ENCODE assay signal across 30 mouse cellular contexts in genomic region chr6:147947997-147948396, GRCm38 (mm10).
A peak's percentile ranks its signal among the peaks of the same experiment; 100 is the strongest.
DNase-seq lines count a peak whose midpoint lies in the region; ATAC-seq lines count a peak whose summit lies in the region.
"Had no signal": no experiment of that assay in that cellular context is flagged by ENCODE, and none has a peak within 500 bp of the region (broad histone marks: within the 10 kb centered on the region; RNA-seq: fewer than 3 reads in every experiment).

No protein-coding gene starts in this region.

- no peak overlapping the region for H3K4me2 ChIP-seq in limb, embryonic 12.5 days
- H3K4me2 ChIP-seq: embryonic facial prominence, embryonic 13.5 days; heart, embryonic 12.5 days; intestine, embryonic 15.5 days; liver, embryonic 15.5 days; lung, embryonic 15.5 days; midbrain, embryonic 15.5 days had no signal

- H3K36me3 ChIP-seq in limb, embryonic 12.5 days = no peaks in the 10 kb centered on the region
- H3K36me3 ChIP-seq in limb, embryonic 10.5 days = no peaks in the 10 kb centered on the region
- H3K36me3 ChIP-seq: embryonic facial prominence, embryonic 13.5 days; heart, embryonic 12.5 days; hindbrain, embryonic 10.5 days; intestine, embryonic 15.5 days; liver, embryonic 15.5 days; lung, embryonic 15.5 days; midbrain, embryonic 15.5 days had no signal

- no peaks in the 10 kb centered on the region for H3K9me3 ChIP-seq in limb, embryonic 12.5 days
- no peaks in the 10 kb centered on the region for H3K9me3 ChIP-seq in limb, embryonic 10.5 days (replicated peaks)
- H3K9me3 ChIP-seq: embryonic facial prominence, embryonic 13.5 days; heart, embryonic 12.5 days; hindbrain, embryonic 10.5 days; intestine, embryonic 15.5 days; liver, embryonic 15.5 days; lung, embryonic 15.5 days; midbrain, embryonic 15.5 days had no signal

- H3K27me3 ChIP-seq in limb, embryonic 12.5 days = no peaks in the 10 kb centered on the region
- H3K27me3 ChIP-seq in limb, embryonic 10.5 days (ENCODE audit: low read depth, poor library complexity, severe bottlenecking) = no peaks in the 10 kb centered on the region
- H3K27me3 ChIP-seq: embryonic facial prominence, embryonic 13.5 days; heart, embryonic 12.5 days; intestine, embryonic 15.5 days; liver, embryonic 15.5 days; lung, embryonic 15.5 days; midbrain, embryonic 15.5 days had no signal

- H3K9ac ChIP-seq in limb, embryonic 12.5 days (replicated peaks) = no peak overlapping the region
- H3K9ac ChIP-seq: embryonic facial prominence, embryonic 13.5 days; heart, embryonic 12.5 days; intestine, embryonic 15.5 days; liver, embryonic 15.5 days; lung, embryonic 15.5 days; midbrain, embryonic 15.5 days had no signal

- no peak overlapping the region for H3K4me3 ChIP-seq in limb, embryonic 12.5 days (replicated peaks)
- H3K4me3 ChIP-seq in limb, embryonic 10.5 days = no peak overlapping the region
- H3K4me3 ChIP-seq: embryonic facial prominence, embryonic 13.5 days; erythroblast, embryonic 14.5 days; heart, embryonic 12.5 days; hindbrain, embryonic 10.5 days; intestine, embryonic 15.5 days; liver, embryonic 15.5 days; lung, embryonic 15.5 days; midbrain, embryonic 15.5 days; myocyte had no signal

- peak; percentile 38 to 47 for DNase-seq in cerebellum, postnatal 14 days
- DNase-seq in cerebellum, adult 11-12 months = no peak
- no peak for DNase-seq in limb, embryonic 10.5 days (ENCODE audit: low spot score)
- DNase-seq in layer of hippocampus, adult 18-20 months (ENCODE audit: low spot score in 2 of 2) = peak; percentile 45 to 66
- peak; percentile 35 to 50 for DNase-seq in layer of hippocampus, postnatal 36 days
- DNase-seq in natural killer cell, adult 2 months (ENCODE audit: low spot score in 2 of 2) = no peak
- no peak for DNase-seq in lung, postnatal 14 days
- DNase-seq: adrenal gland, postnatal 14 days; cerebellum, adult 11 months; cerebellum, postnatal 25 days; embryo, embryonic 11 days; gastrocnemius, postnatal 10 days; heart, adult 18-20 months; heart, postnatal 10 days; kidney, adult 9 months; kidney, postnatal 14 days; liver; lung, postnatal 4 days had no signal

- peaks cover 5% of the 10 kb centered on the region for H3K4me1 ChIP-seq in limb, embryonic 12.5 days (replicated peaks)
- peaks cover 3% of the 10 kb centered on the region; the same call in 1 of the 2 replicates for H3K4me1 ChIP-seq in limb, embryonic 10.5 days
- H3K4me1 ChIP-seq: heart, embryonic 12.5 days; hindbrain, embryonic 10.5 days; intestine, embryonic 15.5 days; liver, embryonic 15.5 days; midbrain, embryonic 15.5 days had no signal

- 0 out of 2 replicates have a peak overlapping the region, but pooled peaks have one; percentile 24 for H3K27ac ChIP-seq in limb, embryonic 12.5 days
- H3K27ac ChIP-seq in limb, embryonic 10.5 days = no peak overlapping the region
- H3K27ac ChIP-seq: embryonic facial prominence, embryonic 13.5 days; hindbrain, embryonic 10.5 days; intestine, embryonic 15.5 days; liver, embryonic 15.5 days; lung, embryonic 15.5 days; midbrain, embryonic 15.5 days; stomach, postnatal 0 days had no signal

- no peak for ATAC-seq in limb, embryonic 12.5 days (ENCODE audit: insufficient number of reproducible peaks, insufficient read depth, low FRiP score, low TSS enrichment, low read depth)
- ATAC-seq: hindbrain, embryonic 16.5 days; intestine, embryonic 15.5 days; midbrain, embryonic 15.5 days had no signal

- WGBS in limb, embryonic 12.5 days = 76% methylated on average over 4 of the region's 4 CpGs
- 82% methylated on average over 4 of the region's 4 CpGs for whole genome bisulfite sequencing in limb, embryonic 10.5 days

Comparison
In these comparisons a context has a peak if more than half of its experiments do, and no peak if none do; other contexts are left out.
1. DNase-seq: peak in cerebellum, postnatal 14 days (2 of 2), layer of hippocampus, adult 18-20 months (2 of 2) and layer of hippocampus, postnatal 36 days (2 of 2); none in cerebellum, adult 11-12 months (single experiment), limb, embryonic 10.5 days (single experiment), natural killer cell, adult 2 months (0 of 2) and lung, postnatal 14 days (single experiment).